Mouse (Mus musculus): Measurements from ENCODE around the gene Ppfia3.

GRCm38 (mm10) chr7:45305275-45305674 is 61.5 kb downstream of the Ppfia3 start:
- no peak for TF ChIP-seq POLR2A (IDR thresholded peaks at IDR 0.05; ENCODE audit: insufficient read depth, low read depth, low read length)
- TF ChIP-seq CTCF (IDR thresholded peaks at IDR 0.05): peak; percentile 72
- TF ChIP-seq EP300 (IDR thresholded peaks at IDR 0.05; ENCODE audit: insufficient read depth, low read depth, low read length): peak; percentile 64; the same call in 1 of the 2 replicates
